Mouse (Mus musculus) hindbrain, embryonic 11.5 days (tissue): ENCODE measurements around the gene Tubb1. TPM values are rescaled to one million over a fixed set of nuclear protein-coding genes. Genes with fewer than 3 reads are reported as not detected.

Source experiments
- ATAC-seq: fragments of 200-750 bp; cut with Nextera tagmentation; 2 replicates; pipeline ENCODE4 v1.8.0; 2017; ENCODE audit warnings: mild to moderate bottlenecking, moderate TSS enrichment, moderate library complexity; ENCODE audit not compliant: low FRiP score
- DNase-seq: peaks from one replicate; pipeline ENCODE4 v3.0.0-alpha.2; 2015; ENCODE audit warnings: low spot score
- H3K27ac ChIP-seq: fragments of 300-500 bp; sonication (generic); 2 replicates; pipeline ENCODE4 v1.5.1; 2014; ENCODE audit warnings: mild to moderate bottlenecking, low read depth, low read length
- H3K27me3 ChIP-seq: fragments of 300-500 bp; sonication (generic); 2 replicates; pipeline ENCODE4 v1.6.1; 2014; ENCODE audit warnings: mild to moderate bottlenecking, low read length, moderate library complexity, mixed read lengths; ENCODE audit not compliant: control insufficient read depth, insufficient read depth
- H3K36me3 ChIP-seq: fragments of 300-500 bp; sonication (generic); 2 replicates; pipeline ENCODE4 v1.6.1; 2014; ENCODE audit warnings: mild to moderate bottlenecking, low read length, moderate library complexity, mixed read lengths; ENCODE audit not compliant: control insufficient read depth, insufficient read depth
- H3K4me1 ChIP-seq: fragments of 300-500 bp; sonication (generic); replicated peaks from 2 replicates; pipeline ENCODE4 v1.6.1; 2014; ENCODE audit warnings: low read length, mixed read lengths; ENCODE audit not compliant: control insufficient read depth, insufficient read depth
- H3K4me2 ChIP-seq: fragments of 300-500 bp; sonication (generic); replicated peaks from 2 replicates; pipeline ENCODE4 v1.6.1; 2014; ENCODE audit warnings: mild to moderate bottlenecking, low read depth, low read length
- H3K4me3 ChIP-seq: fragments of 300-500 bp; sonication (generic); 2 replicates; pipeline ENCODE4 v1.5.1; 2014; ENCODE audit warnings: low read depth, low read length
- H3K9ac ChIP-seq: fragments of 300-500 bp; sonication (generic); 2 replicates; pipeline ENCODE4 v1.6.1; 2014; ENCODE audit warnings: low read depth, low read length
- H3K9me3 ChIP-seq: fragments of 300-500 bp; sonication (generic); 2 replicates; pipeline ENCODE4 v1.6.1; 2016; ENCODE audit warnings: low read length; ENCODE audit not compliant: control insufficient read depth
- WGBS: fragments of 180-500 bp; shearing (Covaris S2); extraction: QIAGEN DNeasy Blood & Tissue Kit; methylation state at CpG from one replicate; pipeline ENCODE4 v1.1.7; 2014; 5-methylcytosine and 5-hydroxymethylcytosine counted together
- polyA plus RNA-seq: library from polyadenylated mRNA; unstranded; fragments of >200 nt; fragmentation: Nextera tagmentation; extraction: Ambion mirVana; gene quantifications from 2 replicates; pipeline ENCODE4 v1.2.1, GENCODE M21; 2014

Tubb1 gene
- polyA plus RNA-seq, 1 experiment from 2014 or later, result 5.3 TPM

DNA sequence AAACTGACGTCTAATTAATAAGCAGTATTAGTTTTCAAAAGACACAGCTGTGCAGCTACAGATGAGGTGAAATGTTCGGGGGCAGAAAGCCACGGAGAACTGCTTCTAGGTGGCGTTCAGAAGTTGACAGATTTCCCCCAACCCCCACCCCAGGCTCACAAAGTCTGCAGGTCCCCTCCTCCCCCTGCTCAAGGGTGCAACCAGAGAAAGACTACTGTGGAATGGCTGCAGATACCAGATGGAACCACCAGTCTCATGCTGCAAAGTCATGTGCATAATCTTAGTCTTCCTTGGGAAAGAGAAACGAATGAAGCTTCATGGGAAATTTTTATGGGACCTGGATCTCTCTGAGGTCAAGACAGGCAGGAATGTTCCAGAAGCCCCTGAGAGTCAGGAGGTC lies 51.8 kb downstream of the Tubb1 start:
- ATAC-seq (no peak), DNase-seq (no peak)
- no peaks in the 10 kb centered on the region for H3K36me3 ChIP-seq
- no peaks in the 10 kb centered on the region for H3K9me3 ChIP-seq
- H3K27ac ChIP-seq, result no peak overlapping the region
- H3K4me1 ChIP-seq, result no peaks in the 10 kb centered on the region
- WGBS, result 46% methylated on average over 5 of the region's 5 CpGs
- no peaks in the 10 kb centered on the region for H3K27me3 ChIP-seq
- H3K4me2 ChIP-seq, result no peak overlapping the region
- no peak overlapping the region for H3K4me3 ChIP-seq
- no peak overlapping the region for H3K9ac ChIP-seq

GRCm38 (mm10) chr2:174502831-174503460 lies 52.5 kb downstream of the Tubb1 start:
- Histone ChIP-seq H3K4me1 (no peaks in the 10 kb centered on the region), H3K9me3 (no peaks in the 10 kb centered on the region), H3K4me2 (no peak overlapping the region), H3K27me3 (no peaks in the 10 kb centered on the region), H3K27ac (no peak overlapping the region), H3K9ac (no peak overlapping the region), H3K4me3 (no peak overlapping the region), H3K36me3 (no peaks in the 10 kb centered on the region)
- WGBS, result 81% methylated on average over 25 of the region's 25 CpGs
- DNase-seq, result no peak
- 0 out of 2 replicates have a peak, but pooled peaks have one; percentile 52 for ATAC-seq

Other genes starting within 250 kb of the Tubb1 start
- gene Gnas, start 166.4 kb upstream of the Tubb1 start, polyA plus RNA-seq, result 1,233 and 1,244 TPM in 2 replicates
- 17.6 and 22.8 TPM in 2 replicates for gene Gm20721, start 104.0 kb upstream of the Tubb1 start, polyA plus RNA-seq
- 158 and 163 TPM in 2 replicates for gene Nelfcd, start 34.9 kb upstream of the Tubb1 start, polyA plus RNA-seq
- 90.2 and 93.7 TPM in 2 replicates for gene Ctsz, start 11.7 kb upstream of the Tubb1 start, polyA plus RNA-seq
- gene Atp5e, start 13.4 kb downstream of the Tubb1 start, polyA plus RNA-seq, result 686 and 740 TPM in 2 replicates
- 130 and 141 TPM in 2 replicates for gene Prelid3b, start 22.4 kb downstream of the Tubb1 start, polyA plus RNA-seq
- gene Zfp831, start 192.8 kb downstream of the Tubb1 start, polyA plus RNA-seq, result not detected in 2 replicates